Mouse (Mus musculus): ENCODE measurements around the gene Cyth3. TPM values are rescaled to one million over a fixed set of nuclear protein-coding genes. Genes with fewer than 3 reads are reported as not detected.

The Cyth3 gene
- polyA plus RNA-seq, 1 experiment from 2014 or later, result 61.8 TPM

DNA sequence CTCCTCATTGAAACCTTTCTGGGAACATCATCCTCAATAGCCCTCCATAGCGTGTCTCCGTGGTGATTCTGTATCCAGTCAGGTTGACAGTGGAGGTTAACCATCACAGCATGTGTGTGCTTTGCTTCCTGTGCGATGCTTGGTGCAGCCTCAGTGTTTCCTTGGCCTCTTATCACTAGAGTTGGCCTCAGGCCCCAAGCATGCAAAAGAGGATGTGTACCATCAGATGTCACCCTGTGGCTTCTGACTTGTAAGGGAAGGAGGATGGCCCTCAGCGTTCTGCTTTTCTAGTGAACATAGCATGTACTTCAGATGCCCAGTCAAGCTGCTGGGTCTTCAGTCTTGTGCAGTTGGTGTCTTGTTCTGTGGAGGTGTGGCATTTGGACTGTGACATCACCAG, 76.2 kb downstream of the Cyth3 start:
- H3K9me3 ChIP-seq (replicated peaks; ENCODE audit: control insufficient read depth, low read length), result no peaks in the 10 kb centered on the region
- no peak overlapping the region for H3K4me3 ChIP-seq (replicated peaks; ENCODE audit: low read length)
- H3K4me1 ChIP-seq (ENCODE audit: control insufficient read depth, insufficient read depth, low read length), result no peaks in the 10 kb centered on the region
- no peak overlapping the region for H3K4me2 ChIP-seq (ENCODE audit: low read depth, low read length)
- H3K27ac ChIP-seq (ENCODE audit: low read length), result no peak overlapping the region
- H3K36me3 ChIP-seq (ENCODE audit: control insufficient read depth, insufficient read depth, low read length), result 0 out of 2 replicates have a peak, but pooled peaks cover 6% of the 10 kb centered on the region
- H3K27me3 ChIP-seq (ENCODE audit: control insufficient read depth, insufficient read depth, low read length), result no peaks in the 10 kb centered on the region
- H3K9ac ChIP-seq (ENCODE audit: low read length), result no peak overlapping the region
- ATAC-seq (ENCODE audit: insufficient read depth, low FRiP score), result no peak
- 92% methylated on average over 4 of the region's 4 CpGs for WGBS

DNA sequence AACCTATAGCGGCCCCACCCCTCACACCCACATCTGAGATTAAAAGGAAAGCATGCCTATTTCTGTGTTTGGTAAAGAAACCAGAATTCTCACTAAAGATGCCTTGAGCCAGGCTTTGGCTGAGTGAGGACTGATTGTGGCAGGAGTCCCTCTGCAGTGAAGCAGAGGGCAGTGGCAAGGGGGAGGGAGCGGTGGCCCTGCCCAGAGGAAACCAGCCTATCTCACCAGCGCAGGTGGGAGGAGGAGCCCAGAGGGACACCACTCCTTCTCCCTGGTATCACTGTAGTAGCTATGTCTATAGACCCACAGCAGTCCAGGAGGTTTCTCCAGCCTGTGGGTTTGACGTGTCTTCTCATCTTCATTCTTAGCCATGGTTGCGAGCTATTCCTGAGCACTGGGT, 78.0 kb downstream of the Cyth3 start:
- Histone ChIP-seq H3K4me3 (replicated peaks; ENCODE audit: low read length) (no peak overlapping the region), H3K4me1 (ENCODE audit: control insufficient read depth, insufficient read depth, low read length) (no peaks in the 10 kb centered on the region), H3K9me3 (replicated peaks; ENCODE audit: control insufficient read depth, low read length) (no peaks in the 10 kb centered on the region), H3K4me2 (ENCODE audit: low read depth, low read length) (no peak overlapping the region), H3K36me3 (ENCODE audit: control insufficient read depth, insufficient read depth, low read length) (0 out of 2 replicates have a peak, but pooled peaks cover 6% of the 10 kb centered on the region), H3K9ac (ENCODE audit: low read length) (no peak overlapping the region), H3K27me3 (ENCODE audit: control insufficient read depth, insufficient read depth, low read length) (no peaks in the 10 kb centered on the region), H3K27ac (ENCODE audit: low read length) (no peak overlapping the region)
- 77% methylated on average over 5 of the region's 5 CpGs for WGBS
- no peak for ATAC-seq (ENCODE audit: insufficient read depth, low FRiP score)

- WGBS, result 89% methylated on average over 10 of the region's 10 CpGs
- H3K9me3 ChIP-seq (replicated peaks; ENCODE audit: control insufficient read depth, low read length), result no peaks in the 10 kb centered on the region
- no peak overlapping the region for H3K4me3 ChIP-seq (replicated peaks; ENCODE audit: low read length)
- 0 out of 2 replicates have a peak, but pooled peaks cover 6% of the 10 kb centered on the region for H3K36me3 ChIP-seq (ENCODE audit: control insufficient read depth, insufficient read depth, low read length)
- H3K4me2 ChIP-seq (ENCODE audit: low read depth, low read length), result no peak overlapping the region
- no peak for ATAC-seq (ENCODE audit: insufficient read depth, low FRiP score)
- no peaks in the 10 kb centered on the region for H3K27me3 ChIP-seq (ENCODE audit: control insufficient read depth, insufficient read depth, low read length)
- no peak overlapping the region for H3K9ac ChIP-seq (ENCODE audit: low read length)
- no peak overlapping the region for H3K27ac ChIP-seq (ENCODE audit: low read length)
- no peaks in the 10 kb centered on the region for H3K4me1 ChIP-seq (ENCODE audit: control insufficient read depth, insufficient read depth, low read length)
These were observed 78.8 kb downstream of the Cyth3 start for GRCm38 (mm10) chr5:143701074-143701473.

GRCm38 (mm10) chr5:143704875-143705658, 82.8 kb downstream of the Cyth3 start:
- 0 out of 2 replicates have a peak, but pooled peaks cover 11% of the 10 kb centered on the region for H3K36me3 ChIP-seq (ENCODE audit: control insufficient read depth, insufficient read depth, low read length)
- H3K27me3 ChIP-seq (ENCODE audit: control insufficient read depth, insufficient read depth, low read length), result no peaks in the 10 kb centered on the region
- H3K27ac ChIP-seq (ENCODE audit: low read length), result peak overlapping the region; percentile 44; the same call in 1 of the 2 replicates
- WGBS, result 81% methylated on average over 13 of the region's 13 CpGs
- ATAC-seq (ENCODE audit: insufficient read depth, low FRiP score), result no peak
- no peak overlapping the region for H3K9ac ChIP-seq (ENCODE audit: low read length)
- no peak overlapping the region for H3K4me2 ChIP-seq (ENCODE audit: low read depth, low read length)
- no peaks in the 10 kb centered on the region for H3K9me3 ChIP-seq (replicated peaks; ENCODE audit: control insufficient read depth, low read length)
- H3K4me3 ChIP-seq (replicated peaks; ENCODE audit: low read length), result no peak overlapping the region
- no peaks in the 10 kb centered on the region for H3K4me1 ChIP-seq (ENCODE audit: control insufficient read depth, insufficient read depth, low read length)

DNA sequence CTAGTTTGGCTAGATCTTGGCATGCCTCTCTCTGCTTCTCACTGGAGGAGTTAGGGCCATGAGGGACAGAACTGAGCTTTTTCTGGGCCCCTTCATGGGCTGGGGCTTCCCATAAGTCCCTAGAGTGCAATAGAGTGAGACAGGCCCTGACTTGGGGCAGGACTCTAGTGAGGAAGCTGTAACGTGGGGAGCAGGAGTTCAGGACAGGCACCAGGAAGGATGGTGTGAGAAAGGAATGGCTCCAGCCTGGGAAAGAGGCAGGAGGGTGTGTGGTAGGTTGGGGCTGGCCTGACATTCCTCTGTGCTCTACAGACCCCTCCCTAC, 83.4 kb downstream of the Cyth3 start:
- no peaks in the 10 kb centered on the region for H3K27me3 ChIP-seq (ENCODE audit: control insufficient read depth, insufficient read depth, low read length)
- no peak for ATAC-seq (ENCODE audit: insufficient read depth, low FRiP score)
- H3K4me2 ChIP-seq (ENCODE audit: low read depth, low read length), result no peak overlapping the region
- H3K9me3 ChIP-seq (replicated peaks; ENCODE audit: control insufficient read depth, low read length), result no peaks in the 10 kb centered on the region
- H3K4me1 ChIP-seq (ENCODE audit: control insufficient read depth, insufficient read depth, low read length), result no peaks in the 10 kb centered on the region
- peak overlapping the region; percentile 44; the same call in 1 of the 2 replicates for H3K27ac ChIP-seq (ENCODE audit: low read length)
- no peak overlapping the region for H3K4me3 ChIP-seq (replicated peaks; ENCODE audit: low read length)
- WGBS, result 60% methylated on average over 1 of the region's 1 CpGs
- no peak overlapping the region for H3K9ac ChIP-seq (ENCODE audit: low read length)
- 0 out of 2 replicates have a peak, but pooled peaks cover 11% of the 10 kb centered on the region for H3K36me3 ChIP-seq (ENCODE audit: control insufficient read depth, insufficient read depth, low read length)

DNA sequence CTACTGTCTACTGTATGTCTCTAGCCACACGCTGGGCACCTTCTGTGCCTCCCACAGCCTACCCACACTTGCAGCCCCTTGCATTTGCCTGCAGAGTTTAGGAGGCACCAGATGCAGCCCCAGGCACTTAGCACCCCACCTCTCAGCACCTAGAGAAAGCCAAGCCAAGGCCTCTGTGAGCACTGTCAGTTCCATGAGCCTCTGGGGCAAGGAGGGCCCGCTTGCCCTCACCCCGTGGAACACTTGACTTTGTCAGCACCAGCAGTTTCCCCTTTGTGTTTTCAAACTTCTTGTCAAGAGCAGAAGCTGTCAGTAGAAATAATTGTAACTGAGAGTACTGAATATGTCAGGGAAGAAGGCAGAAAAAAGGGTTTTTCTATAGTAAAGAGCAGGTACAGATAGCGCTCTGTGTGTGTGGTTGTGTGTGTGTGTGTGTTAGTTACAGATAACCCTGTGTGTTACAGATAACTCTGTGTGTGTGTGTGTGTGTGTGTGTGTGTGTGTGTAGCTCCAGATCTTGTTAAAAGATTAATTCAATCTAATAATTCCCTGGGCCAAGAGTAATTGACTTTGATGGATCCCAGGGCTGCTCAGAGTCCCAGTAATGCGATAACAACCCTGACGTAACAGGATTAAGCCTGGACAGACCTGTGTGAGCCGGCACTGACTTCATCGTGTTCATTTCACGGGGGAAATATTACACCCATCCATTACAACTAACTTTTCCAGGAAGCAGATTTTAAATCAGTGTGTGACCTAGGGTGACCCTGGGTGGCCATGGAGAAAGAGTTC, 84.0 kb downstream of the Cyth3 start:
- Histone ChIP-seq H3K4me1 (ENCODE audit: control insufficient read depth, insufficient read depth, low read length) (no peaks in the 10 kb centered on the region), H3K27ac (ENCODE audit: low read length) (peak overlapping the region; percentile 44; the same call in 1 of the 2 replicates), H3K4me3 (replicated peaks; ENCODE audit: low read length) (no peak overlapping the region), H3K9ac (ENCODE audit: low read length) (no peak overlapping the region), H3K36me3 (ENCODE audit: control insufficient read depth, insufficient read depth, low read length) (0 out of 2 replicates have a peak, but pooled peaks cover 6% of the 10 kb centered on the region), H3K27me3 (ENCODE audit: control insufficient read depth, insufficient read depth, low read length) (no peaks in the 10 kb centered on the region), H3K4me2 (ENCODE audit: low read depth, low read length) (no peak overlapping the region), H3K9me3 (replicated peaks; ENCODE audit: control insufficient read depth, low read length) (no peaks in the 10 kb centered on the region)
- 64% methylated on average over 9 of the region's 9 CpGs for WGBS
- ATAC-seq (ENCODE audit: insufficient read depth, low FRiP score), result peak; percentile 38; the same call in 1 of the 2 replicates

GRCm38 (mm10) chr5:143706822-143707200, 84.6 kb downstream of the Cyth3 start:
- Histone ChIP-seq H3K4me2 (ENCODE audit: low read depth, low read length) (no peak overlapping the region), H3K27ac (ENCODE audit: low read length) (no peak overlapping the region), H3K4me1 (ENCODE audit: control insufficient read depth, insufficient read depth, low read length) (no peaks in the 10 kb centered on the region), H3K36me3 (ENCODE audit: control insufficient read depth, insufficient read depth, low read length) (0 out of 2 replicates have a peak, but pooled peaks cover 5% of the 10 kb centered on the region), H3K9ac (ENCODE audit: low read length) (no peak overlapping the region), H3K4me3 (replicated peaks; ENCODE audit: low read length) (no peak overlapping the region), H3K27me3 (ENCODE audit: control insufficient read depth, insufficient read depth, low read length) (no peaks in the 10 kb centered on the region), H3K9me3 (replicated peaks; ENCODE audit: control insufficient read depth, low read length) (no peaks in the 10 kb centered on the region)
- 78% methylated on average over 7 of the region's 7 CpGs for WGBS
- ATAC-seq (ENCODE audit: insufficient read depth, low FRiP score), result no peak

DNA sequence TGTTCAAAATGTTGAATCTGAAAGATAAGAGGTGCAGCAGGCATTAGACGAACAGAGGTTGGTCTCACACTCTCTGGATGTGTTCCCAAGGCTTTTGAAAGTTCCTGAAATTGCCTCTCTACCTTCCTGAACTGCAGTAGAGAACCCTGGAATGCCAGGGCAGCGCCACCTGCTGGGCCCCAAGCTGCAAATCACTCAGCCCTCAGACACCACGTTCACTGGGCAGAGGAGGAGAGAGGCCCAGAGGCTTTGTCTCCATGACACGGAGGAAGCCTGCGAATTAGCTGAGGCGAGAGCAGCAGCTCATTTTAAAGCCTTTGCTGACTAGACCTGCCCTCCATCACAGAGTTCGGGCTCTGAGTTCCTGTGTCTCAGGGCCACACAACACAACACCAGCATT, 89.1 kb downstream of the Cyth3 start:
- H3K27ac ChIP-seq (ENCODE audit: low read length), result no peak overlapping the region
- H3K4me1 ChIP-seq (ENCODE audit: control insufficient read depth, insufficient read depth, low read length), result no peaks in the 10 kb centered on the region
- no peaks in the 10 kb centered on the region for H3K9me3 ChIP-seq (replicated peaks; ENCODE audit: control insufficient read depth, low read length)
- ATAC-seq (ENCODE audit: insufficient read depth, low FRiP score), result no peak; the same call in 1 of the 2 replicates
- WGBS, result 11% methylated on average over 7 of the region's 7 CpGs
- no peak overlapping the region for H3K9ac ChIP-seq (ENCODE audit: low read length)
- peaks cover 17% of the 10 kb centered on the region for H3K36me3 ChIP-seq (ENCODE audit: control insufficient read depth, insufficient read depth, low read length)
- H3K4me2 ChIP-seq (ENCODE audit: low read depth, low read length), result no peak overlapping the region
- no peaks in the 10 kb centered on the region for H3K27me3 ChIP-seq (ENCODE audit: control insufficient read depth, insufficient read depth, low read length)
- no peak overlapping the region for H3K4me3 ChIP-seq (replicated peaks; ENCODE audit: low read length)

Measured in stomach, embryonic 16.5 days (tissue).